ENCODE assay signal across 9 mouse cellular contexts in the genomic region with DNA sequence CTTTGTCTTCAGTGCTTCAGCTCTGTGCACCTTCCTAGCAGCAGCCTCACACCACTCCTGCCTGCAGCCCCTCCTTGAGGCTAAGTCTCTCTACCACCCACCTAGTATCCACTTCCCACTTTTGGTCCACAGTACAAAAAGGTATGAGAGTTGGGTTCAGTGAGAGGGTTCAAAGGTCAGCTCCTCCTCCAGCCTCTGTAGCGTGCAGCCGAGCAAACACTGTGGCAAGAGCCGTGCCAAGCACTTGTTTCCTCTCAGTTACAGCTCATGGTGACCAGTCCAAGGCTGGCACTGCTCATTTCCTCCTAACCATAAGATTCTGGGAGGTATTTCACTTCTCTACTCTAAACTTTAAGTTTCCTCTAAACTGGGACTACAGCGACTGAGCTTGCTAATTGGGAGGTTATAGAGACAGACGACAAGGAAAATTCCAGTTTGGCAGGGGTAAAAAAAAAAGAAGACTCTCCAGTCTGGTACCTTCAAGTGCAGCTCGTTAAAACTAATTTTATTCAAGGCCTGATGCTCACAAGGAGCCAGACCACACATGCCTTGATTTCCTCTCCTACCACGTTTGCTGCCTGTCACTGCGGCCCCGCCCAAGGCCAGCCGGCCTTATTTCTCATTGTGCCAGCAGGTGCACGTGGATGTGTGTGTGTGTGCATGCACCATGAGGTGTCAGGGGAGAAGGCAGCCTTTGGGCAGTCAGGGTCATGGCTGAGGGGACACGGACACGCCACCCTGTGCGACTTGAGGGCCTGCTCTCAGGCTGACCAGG. TPM values are rescaled to one million over a fixed set of nuclear protein-coding genes. Genes with fewer than 3 reads are reported as not detected.
DNase-seq lines count a peak whose midpoint lies in the region; ATAC-seq lines count a peak whose summit lies in the region.
"Had no signal": no experiment of that assay in that cellular context is flagged by ENCODE, and none has a peak within 500 bp of the region (broad histone marks: within the 10 kb centered on the region; RNA-seq: fewer than 3 reads in every experiment).

No protein-coding gene starts in this region.

- DNase-seq in forebrain, embryonic 10.5 days (ENCODE audit: extremely low spot score, low spot score), result no peak
- DNase-seq in right cerebral cortex, postnatal 10 days (ENCODE audit: low spot score in 2 of 2), result peak; percentile 65 to 76
- no peak for DNase-seq in right cerebral cortex, postnatal 14 days
- DNase-seq in urinary bladder, postnatal 10 days (ENCODE audit: low spot score), result no peak
- no peak for DNase-seq in spleen, adult 12 weeks (ENCODE audit: low spot score)
- no peak for DNase-seq in layer of hippocampus, adult 11-12 months (ENCODE audit: low spot score)
- DNase-seq: heart, adult 11 months had no signal

- H3K27ac ChIP-seq in forebrain, embryonic 13.5 days, result no peak overlapping the region
- H3K27ac ChIP-seq in forebrain, embryonic 10.5 days, result no peak overlapping the region
- no peak overlapping the region for H3K27ac ChIP-seq in liver, embryonic 15.5 days (replicated peaks)

- H3K4me3 ChIP-seq in forebrain, embryonic 13.5 days, result no peak overlapping the region
- H3K4me3 ChIP-seq in forebrain, embryonic 10.5 days, result no peak overlapping the region
- H3K4me3 ChIP-seq in liver, embryonic 15.5 days (replicated peaks), result no peak overlapping the region

- H3K36me3 ChIP-seq in forebrain, embryonic 13.5 days (ENCODE audit: poor library complexity, severe bottlenecking), result peaks cover 21% of the 10 kb centered on the region; the same call in 1 of the 2 replicates
- peaks cover 24% of the 10 kb centered on the region; the same call in 1 of the 2 replicates for H3K36me3 ChIP-seq in forebrain, embryonic 10.5 days (replicated peaks)
- peaks cover 19% of the 10 kb centered on the region for H3K36me3 ChIP-seq in liver, embryonic 15.5 days (replicated peaks)

- WGBS in forebrain, embryonic 13.5 days, result 52% methylated on average over 14 of the region's 14 CpGs
- 71% methylated on average over 14 of the region's 14 CpGs for WGBS in forebrain, embryonic 10.5 days
- WGBS in liver, embryonic 15.5 days (ENCODE audit: insufficient replicate concordance), result 69% methylated on average over 14 of the region's 14 CpGs

- no peak for ATAC-seq in forebrain, embryonic 13.5 days
- ATAC-seq in liver, embryonic 15.5 days (ENCODE audit: insufficient read depth), result peak; percentile 42

- H3K4me1 ChIP-seq in forebrain, embryonic 13.5 days, result peaks cover 33% of the 10 kb centered on the region
- peaks cover 23% of the 10 kb centered on the region for H3K4me1 ChIP-seq in forebrain, embryonic 10.5 days
- no peaks in the 10 kb centered on the region; the same call in none of the 2 replicates for H3K4me1 ChIP-seq in liver, embryonic 15.5 days (replicated peaks)

- H3K27me3 ChIP-seq in forebrain, embryonic 13.5 days, result no peaks in the 10 kb centered on the region
- no peaks in the 10 kb centered on the region for H3K27me3 ChIP-seq in forebrain, embryonic 10.5 days (ENCODE audit: poor library complexity, severe bottlenecking)
- no peaks in the 10 kb centered on the region for H3K27me3 ChIP-seq in liver, embryonic 15.5 days

- H3K9ac ChIP-seq in forebrain, embryonic 13.5 days, result peak overlapping the region; percentile 16; the same call in 1 of the 2 replicates
- no peak overlapping the region for H3K9ac ChIP-seq in liver, embryonic 15.5 days

- no peak overlapping the region for H3K4me2 ChIP-seq in forebrain, embryonic 13.5 days
- no peak overlapping the region for H3K4me2 ChIP-seq in liver, embryonic 15.5 days

- no peaks in the 10 kb centered on the region for H3K9me3 ChIP-seq in forebrain, embryonic 13.5 days (replicated peaks)
- no peaks in the 10 kb centered on the region for H3K9me3 ChIP-seq in forebrain, embryonic 10.5 days
- H3K9me3 ChIP-seq in liver, embryonic 15.5 days (replicated peaks), result no peaks in the 10 kb centered on the region

RNA-seq across cellular contexts. Expression of gene Adi1, which starts 23.0 kb away (rescaled TPM):
- 42.2 and 44.6 TPM in 2 replicates for polyA plus RNA-seq in forebrain, embryonic 13.5 days (2015; fragmentation: Nextera tagmentation; extraction: Ambion mirVana)
- 53.4 and 59.2 TPM in 2 replicates for polyA plus RNA-seq in forebrain, embryonic 10.5 days (2016; fragmentation: Nextera tagmentation; extraction: Ambion mirVana)
- 53.4 and 56.7 TPM in 2 replicates for polyA plus RNA-seq in liver, embryonic 15.5 days (2015; fragmentation: Nextera tagmentation; extraction: Ambion mirVana)

RNA-seq across cellular contexts. Expression of gene Rnaseh1, which starts 48.6 kb away (rescaled TPM):
- 28.4 and 29.6 TPM in 2 replicates for polyA plus RNA-seq in forebrain, embryonic 13.5 days (2015; fragmentation: Nextera tagmentation; extraction: Ambion mirVana)
- polyA plus RNA-seq in forebrain, embryonic 10.5 days (2016; fragmentation: Nextera tagmentation; extraction: Ambion mirVana), result 33.6 and 37.1 TPM in 2 replicates
- polyA plus RNA-seq in liver, embryonic 15.5 days (2015; fragmentation: Nextera tagmentation; extraction: Ambion mirVana), result 10.8 and 11.7 TPM in 2 replicates

RNA-seq across cellular contexts. Expression of gene Trappc12, which starts 52.3 kb away (rescaled TPM):
- polyA plus RNA-seq in forebrain, embryonic 13.5 days (2015; fragmentation: Nextera tagmentation; extraction: Ambion mirVana), result 37.8 and 42.9 TPM in 2 replicates
- 33.5 and 36.9 TPM in 2 replicates for polyA plus RNA-seq in forebrain, embryonic 10.5 days (2016; fragmentation: Nextera tagmentation; extraction: Ambion mirVana)
- 16.7 and 18.1 TPM in 2 replicates for polyA plus RNA-seq in liver, embryonic 15.5 days (2015; fragmentation: Nextera tagmentation; extraction: Ambion mirVana)

RNA-seq across cellular contexts. Expression of gene Eipr1, which starts 53.6 kb away (rescaled TPM):
- polyA plus RNA-seq in forebrain, embryonic 13.5 days (2015; fragmentation: Nextera tagmentation; extraction: Ambion mirVana), result 56.6 and 66.1 TPM in 2 replicates
- polyA plus RNA-seq in forebrain, embryonic 10.5 days (2016; fragmentation: Nextera tagmentation; extraction: Ambion mirVana), result 39.0 and 40.5 TPM in 2 replicates
- 27.1 and 31.7 TPM in 2 replicates for polyA plus RNA-seq in liver, embryonic 15.5 days (2015; fragmentation: Nextera tagmentation; extraction: Ambion mirVana)

Comparison
In these comparisons a context has a peak if more than half of its experiments do, and no peak if none do; other contexts are left out.
1. DNase-seq: peak in right cerebral cortex, postnatal 10 days (2 of 2); none in forebrain, embryonic 10.5 days (single experiment), right cerebral cortex, postnatal 14 days (single experiment), urinary bladder, postnatal 10 days (single experiment), spleen, adult 12 weeks (single experiment) and layer of hippocampus, adult 11-12 months (single experiment).